Mouse (Mus musculus) layer of hippocampus, adult 2 months (tissue): ENCODE data around the gene Stat4. TPM values are rescaled to one million over a fixed set of nuclear protein-coding genes. Genes with fewer than 3 reads are reported as not detected.

ENCODE experiments used
- DNase-seq, 2 experiments: peaks; one replicate each; pipeline ENCODE4 v3.0.0; 2022; ENCODE audit warnings: low spot score in 2 of 2
- H3K27ac ChIP-seq: fragments of 200-600 bp; 2 replicates; pipeline ENCODE4 v1.8.1; 2022
- H3K4me3 ChIP-seq: fragments of 200-600 bp; 2 replicates; pipeline ENCODE4 v1.8.1; 2022; ENCODE audit warnings: mild to moderate bottlenecking
- CTCF ChIP-seq: fragments of 200-600 bp; conservative IDR thresholded peaks from 2 replicates; pipeline ENCODE4 v1.8.1; 2022; ENCODE audit warnings: antibody characterized with exemption, mild to moderate bottlenecking, moderate library complexity
- total RNA-seq, 2 experiments: library from RNA; stranded (reverse); gene quantifications; 2 replicates each; pipeline ENCODE4 v1.2.3; 2021

Gene Stat4
- total RNA-seq, 2 experiments from 2014 or later = 0.41 to 1.1 TPM

DNA sequence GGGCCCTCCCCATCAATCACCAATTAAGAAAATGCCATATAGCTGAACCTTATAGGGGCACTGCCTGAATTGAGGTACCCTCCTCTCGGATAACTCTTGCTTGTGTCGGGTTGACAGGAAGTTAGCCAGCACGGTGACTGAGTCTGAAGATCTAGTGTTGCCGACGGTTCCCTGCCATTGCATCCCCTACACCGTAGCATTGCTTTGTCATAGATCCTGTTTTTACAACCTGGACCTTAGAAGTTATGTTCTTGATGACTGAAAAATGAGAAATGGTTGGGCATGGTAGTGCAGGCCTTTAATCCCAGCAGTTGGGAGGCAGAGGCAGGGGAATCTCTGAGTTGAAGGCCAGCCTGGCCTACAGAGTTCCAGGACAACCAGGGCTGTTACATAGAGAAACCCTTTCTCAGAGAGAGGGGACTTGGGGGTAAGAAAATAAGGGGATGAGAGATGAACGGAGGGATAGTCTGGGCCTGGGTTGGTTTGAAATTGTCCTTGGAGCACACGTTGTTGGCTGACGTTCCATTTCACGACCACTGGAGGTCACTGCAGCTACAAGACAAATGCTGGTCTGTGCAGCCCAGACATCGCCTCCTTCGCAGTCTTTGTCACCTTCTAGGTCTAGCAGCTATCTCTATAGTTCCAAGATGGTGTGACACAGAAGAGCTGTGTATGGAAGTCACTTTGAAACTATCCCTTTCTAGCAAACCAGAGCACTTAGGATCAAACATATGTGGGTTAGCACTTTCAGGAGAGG is 159.4 kb downstream of the Stat4 start:
- peak; percentile 87 for TF ChIP-seq CTCF
- DNase-seq = peak; percentile 62 to 67
- H3K4me3 ChIP-seq = no peak overlapping the region
- no peak overlapping the region for H3K27ac ChIP-seq

DNA sequence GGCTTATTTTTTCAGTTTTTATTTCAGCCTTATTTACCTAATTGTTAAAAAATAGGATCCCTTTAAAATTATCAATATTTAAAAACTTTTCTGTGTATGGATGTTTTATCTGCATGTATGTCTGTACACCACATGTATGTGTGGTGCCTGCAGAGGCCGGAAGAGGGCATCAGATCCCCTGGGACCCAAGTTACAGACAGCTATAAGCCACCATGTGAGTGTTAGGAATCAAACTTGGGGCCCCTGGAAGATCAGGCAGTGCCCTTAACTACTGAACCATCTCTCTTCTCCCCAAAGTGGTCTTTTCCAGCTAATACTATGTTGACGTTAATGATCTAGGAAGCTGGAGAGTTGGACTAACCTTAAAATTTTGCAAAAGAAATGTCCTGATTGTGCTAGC is 160.5 kb downstream of the Stat4 start:
- TF ChIP-seq CTCF = peak; percentile 17; the same call in 1 of the 2 replicates
- no peak for DNase-seq

DNA sequence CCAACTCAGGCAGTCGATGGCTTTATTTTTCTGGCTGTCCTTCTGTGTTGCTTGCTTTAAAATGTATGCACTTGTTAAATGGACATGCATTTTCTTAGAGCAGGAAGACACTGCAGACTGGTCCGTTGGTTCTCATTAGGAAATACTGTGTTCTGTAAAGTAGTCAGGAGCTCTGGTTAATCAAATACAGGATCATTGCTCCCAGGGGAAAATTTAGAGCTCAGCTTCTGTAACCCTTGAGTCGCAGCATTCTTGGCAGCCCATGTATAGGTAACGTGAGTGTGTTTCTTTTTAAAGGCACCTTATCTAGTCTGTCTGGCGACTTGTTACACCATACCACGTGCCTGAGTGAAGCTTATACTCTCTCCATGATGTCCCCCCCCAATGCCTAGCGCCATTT is 161.2 kb downstream of the Stat4 start:
- TF ChIP-seq CTCF = no peak
- Histone ChIP-seq H3K27ac (no peak overlapping the region), H3K4me3 (no peak overlapping the region)
- DNase-seq = no peak

More for the DNA sequence above, 160.5 kb downstream of the Stat4 start:
- Histone ChIP-seq H3K27ac (no peak overlapping the region), H3K4me3 (no peak overlapping the region)

DNA sequence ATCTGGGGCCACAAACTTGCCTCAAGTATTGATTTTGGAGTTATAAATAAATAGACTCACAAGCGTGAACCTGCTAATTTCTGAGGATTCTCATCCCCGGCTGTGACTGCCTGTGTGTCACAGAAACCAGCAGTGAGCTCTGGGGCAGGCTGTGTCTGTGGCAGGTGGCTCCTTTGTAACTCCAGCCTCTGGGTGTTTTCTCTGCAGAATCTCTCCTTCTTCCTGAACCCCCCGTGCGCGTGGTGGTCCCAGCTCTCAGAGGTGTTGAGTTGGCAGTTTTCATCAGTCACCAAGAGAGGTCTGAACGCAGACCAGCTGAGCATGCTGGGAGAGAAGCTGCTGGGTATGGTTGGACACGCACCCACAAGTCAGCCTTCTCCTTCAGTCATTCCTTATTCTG is 161.7 kb downstream of the Stat4 start:
- Histone ChIP-seq H3K27ac (peak overlapping the region; percentile 81), H3K4me3 (no peak overlapping the region)
- no peak for TF ChIP-seq CTCF
- no peak for DNase-seq

DNA sequence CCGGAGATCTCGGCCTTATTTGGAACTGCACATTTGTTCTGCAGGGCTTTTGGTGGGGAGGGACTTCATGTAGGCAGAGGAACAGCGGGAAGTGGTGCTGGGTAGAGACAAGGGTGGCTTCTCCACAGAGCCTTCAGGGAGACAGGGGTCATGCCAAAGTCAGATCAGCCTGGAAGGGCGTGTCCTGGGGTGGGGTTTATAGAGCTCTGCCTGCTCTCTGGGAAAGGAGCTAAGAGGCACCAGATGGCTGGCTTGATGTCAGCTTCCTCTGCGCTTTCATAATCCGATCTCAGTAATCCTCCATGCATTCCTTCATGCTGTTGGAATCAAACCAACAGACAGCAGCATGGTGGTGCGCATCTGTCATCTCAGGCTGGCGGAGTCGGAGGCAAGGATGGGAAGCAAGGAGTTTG is 163.0 kb downstream of the Stat4 start:
- H3K27ac ChIP-seq = peak overlapping the region; percentile 81
- no peak for TF ChIP-seq CTCF
- no peak overlapping the region for H3K4me3 ChIP-seq
- DNase-seq = peak; percentile 66 to 72

DNA sequence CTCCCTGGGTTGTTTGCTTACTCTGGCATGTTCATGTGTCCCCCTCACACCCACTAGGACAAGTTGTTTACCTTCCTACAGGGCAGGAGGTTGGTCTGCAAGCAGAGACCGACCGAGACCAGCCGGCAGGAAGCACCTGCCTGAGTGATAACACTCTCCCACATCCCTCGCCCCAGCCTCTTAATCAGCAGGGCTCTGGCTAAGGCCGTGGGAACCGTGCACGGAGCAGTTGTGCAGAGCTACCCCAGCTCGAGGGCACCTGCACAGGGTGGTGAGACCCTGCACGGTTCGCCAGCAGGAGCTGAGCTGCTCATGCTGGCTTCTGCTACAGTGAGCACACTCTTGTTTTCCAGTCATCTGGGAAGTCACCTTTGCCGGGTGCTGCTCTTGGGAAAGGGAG is 163.7 kb downstream of the Stat4 start:
- no peak for DNase-seq
- Histone ChIP-seq H3K27ac (peak overlapping the region; percentile 81), H3K4me3 (no peak overlapping the region)
- no peak for TF ChIP-seq CTCF

DNA sequence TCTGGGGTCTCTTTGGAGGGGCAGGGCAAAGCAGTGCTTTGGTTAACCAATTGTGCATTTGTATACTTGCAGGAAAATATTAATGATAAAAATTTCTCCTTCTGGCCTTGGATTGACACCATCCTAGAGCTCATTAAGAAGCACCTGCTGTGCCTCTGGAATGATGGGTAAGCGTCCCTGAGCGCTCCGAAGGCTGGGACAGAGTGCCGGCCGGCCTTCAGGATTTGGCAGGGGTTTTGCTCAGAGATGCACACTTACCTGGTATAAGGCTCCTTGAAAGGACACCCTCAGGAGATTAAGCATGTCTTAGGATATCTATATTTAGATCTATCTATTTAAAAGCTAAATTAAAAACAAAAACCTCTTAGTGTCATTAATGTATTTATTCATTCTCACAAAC is 164.2 kb downstream of the Stat4 start:
- TF ChIP-seq CTCF = no peak
- Histone ChIP-seq H3K27ac (peak overlapping the region; percentile 81), H3K4me3 (no peak overlapping the region)
- DNase-seq = no peak

DNA sequence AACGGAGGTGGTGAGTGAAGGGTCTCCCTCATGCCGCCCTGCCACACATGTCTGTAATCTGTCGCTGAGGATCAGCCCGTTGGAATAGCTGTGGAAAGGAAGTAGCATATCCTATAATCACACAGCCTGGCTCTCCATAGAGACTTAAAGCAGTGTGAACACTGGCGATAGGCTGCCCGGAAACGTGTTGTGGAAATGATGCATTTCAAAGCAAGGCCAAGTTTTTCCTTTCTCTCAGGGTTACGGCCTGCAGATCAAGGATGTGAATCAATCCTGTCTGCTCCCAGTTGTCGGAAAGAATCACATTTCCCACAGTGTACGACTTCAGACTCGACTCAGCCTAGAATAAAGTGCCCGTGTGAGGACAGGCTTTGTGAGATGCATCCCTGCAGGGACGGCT is 165.4 kb downstream of the Stat4 start:
- Histone ChIP-seq H3K4me3 (no peak overlapping the region), H3K27ac (no peak overlapping the region)
- DNase-seq = no peak
- no peak for TF ChIP-seq CTCF

DNA sequence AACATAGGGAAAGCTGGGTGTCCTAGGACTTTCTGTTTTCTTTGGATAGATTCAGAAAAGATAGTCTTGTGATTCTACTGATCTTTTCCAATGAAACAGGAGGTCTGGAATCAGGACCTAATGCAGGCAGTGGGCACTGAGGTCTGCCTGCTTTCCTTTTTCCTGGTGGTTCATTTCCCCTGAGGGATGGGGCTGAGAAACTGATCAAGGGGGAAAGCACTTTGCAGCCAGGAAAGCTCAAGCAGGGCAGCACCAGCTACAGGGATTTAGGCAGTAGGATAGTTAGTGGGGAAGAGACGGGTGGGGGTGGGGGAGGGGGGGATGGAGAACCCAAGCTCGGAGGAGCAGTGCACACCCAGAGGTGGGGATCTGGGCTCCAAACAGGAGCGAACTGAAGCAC is 166.0 kb downstream of the Stat4 start:
- no peak for TF ChIP-seq CTCF
- no peak for DNase-seq
- no peak overlapping the region for H3K27ac ChIP-seq
- no peak overlapping the region for H3K4me3 ChIP-seq

DNA sequence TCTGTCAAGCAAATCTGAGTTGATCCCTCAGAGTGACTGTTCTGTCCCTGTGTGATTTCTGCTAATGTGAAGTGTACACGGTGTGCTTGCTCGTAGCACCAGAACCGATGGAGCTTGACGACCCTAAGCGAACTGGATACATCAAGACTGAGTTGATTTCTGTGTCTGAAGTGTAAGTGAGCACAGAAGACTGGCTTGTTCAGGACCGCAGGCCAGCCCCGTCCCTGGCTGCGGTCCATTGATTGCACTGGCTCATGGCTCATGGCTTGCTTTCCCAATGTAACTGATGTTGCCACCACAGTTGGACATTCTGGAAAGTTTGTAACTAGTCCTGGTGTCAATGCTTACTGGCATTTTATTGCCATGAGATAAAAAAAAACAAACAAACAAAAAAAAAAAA is 167.9 kb downstream of the Stat4 start:
- DNase-seq = no peak
- H3K4me3 ChIP-seq = no peak overlapping the region
- TF ChIP-seq CTCF = no peak
- H3K27ac ChIP-seq = no peak overlapping the region

DNA sequence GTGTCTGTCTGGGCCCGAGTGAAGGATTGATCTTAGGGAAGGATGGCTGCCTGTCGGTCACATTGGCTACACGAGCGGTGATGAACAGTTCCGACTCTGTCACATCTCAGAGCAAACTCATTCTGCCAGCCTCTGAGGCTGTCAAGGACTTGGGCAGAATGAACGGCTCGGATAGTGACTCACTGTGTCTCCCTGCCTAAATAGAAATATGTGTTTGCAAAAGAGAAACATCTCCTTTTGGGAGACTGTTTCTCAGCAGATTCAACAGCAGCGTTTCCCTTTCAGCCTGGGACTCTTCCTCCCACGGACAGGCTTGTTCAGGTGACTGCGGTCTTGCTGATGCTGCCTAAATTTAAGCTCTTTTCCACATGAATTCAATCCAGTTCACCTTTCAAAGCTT is 169.4 kb downstream of the Stat4 start:
- TF ChIP-seq CTCF = no peak
- peak overlapping the region; percentile 44 for H3K27ac ChIP-seq
- no peak for DNase-seq
- H3K4me3 ChIP-seq = no peak overlapping the region

Other genes starting within 250 kb of the Stat4 start
- 10 to 100 TPM; 16.0 to 17.4 TPM for gene Myo1b, start 71.1 kb upstream of the Stat4 start, total RNA-seq
- 10 to 100 TPM; 22.0 to 23.4 TPM for gene Stat1, start 132.3 kb downstream of the Stat4 start, total RNA-seq
- 100 to 1,000 TPM; 391 to 398 TPM for gene Gls, start 246.1 kb downstream of the Stat4 start, total RNA-seq